Mouse (Mus musculus): ENCODE results near the gene Cphx3. TPM values are rescaled to one million over a fixed set of nuclear protein-coding genes. Genes with fewer than 3 reads are reported as not detected.

Gene Cphx3
- not detected in 2 replicates for polyA plus RNA-seq (2012; rRNA removed; ENCODE audit: low replicate concordance)

GRCm38 (mm10) chr14:26081997-26082396, at the start of gene Cphx3:
TSS of gene Cphx3 (plus strand) at chr14:26082297.

DNA sequence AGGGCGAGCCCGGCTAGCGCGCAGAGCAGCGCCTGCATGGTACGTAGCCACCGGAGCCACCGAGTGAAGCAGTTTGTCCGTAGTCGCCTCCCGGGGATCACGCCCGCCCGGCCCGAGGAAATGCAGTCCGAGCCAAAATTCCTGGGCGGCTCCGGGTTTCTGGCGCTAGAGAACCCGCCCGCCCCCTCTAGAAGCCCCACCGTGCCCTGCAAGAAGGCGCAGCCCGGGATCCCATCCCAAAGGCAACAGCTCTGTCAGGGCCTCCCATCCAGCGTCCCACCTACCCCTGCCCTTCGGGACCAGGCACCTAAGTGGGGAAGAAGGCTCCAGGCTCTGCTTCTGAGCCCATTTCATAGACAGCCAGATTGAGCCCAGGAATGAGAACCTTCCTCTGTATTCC, 39.5 kb upstream of the Cphx3 start, which contains the start of gene Gm9780:
Gm9780 (minus strand) TSS at position 101 of the 400 bp plus-strand sequence.

GRCm38 (mm10) chr14:26067325-26067633, 14.8 kb upstream of the Cphx3 start, which contains the start of gene Tmem254c:
TSS of gene Tmem254c (minus strand) at chr14:26067355.

DNA sequence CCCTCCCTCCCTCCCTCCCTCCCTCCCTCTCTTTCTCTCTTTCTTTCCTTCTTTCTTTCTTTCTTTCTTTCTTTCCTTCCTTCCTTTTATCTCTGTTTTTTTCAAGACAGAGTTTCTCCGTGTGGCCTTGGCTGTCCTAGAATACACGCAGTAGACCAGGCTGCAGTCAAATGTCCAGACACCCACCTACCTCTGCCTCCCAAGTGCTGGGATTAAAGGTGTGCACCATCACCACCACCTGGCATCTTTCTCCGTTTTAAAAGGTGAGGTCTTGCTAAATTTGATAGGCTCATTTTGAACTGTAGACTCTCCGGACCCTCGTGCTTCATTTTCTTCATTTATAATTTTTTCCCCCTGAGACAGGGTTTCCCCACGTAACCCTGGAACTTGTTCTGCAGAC, 881 bp upstream of the Cphx3 start, which contains the start of gene Cphx2:
Cphx2 (plus strand) TSS at position 301 of the 400 bp plus-strand sequence.

DNA sequence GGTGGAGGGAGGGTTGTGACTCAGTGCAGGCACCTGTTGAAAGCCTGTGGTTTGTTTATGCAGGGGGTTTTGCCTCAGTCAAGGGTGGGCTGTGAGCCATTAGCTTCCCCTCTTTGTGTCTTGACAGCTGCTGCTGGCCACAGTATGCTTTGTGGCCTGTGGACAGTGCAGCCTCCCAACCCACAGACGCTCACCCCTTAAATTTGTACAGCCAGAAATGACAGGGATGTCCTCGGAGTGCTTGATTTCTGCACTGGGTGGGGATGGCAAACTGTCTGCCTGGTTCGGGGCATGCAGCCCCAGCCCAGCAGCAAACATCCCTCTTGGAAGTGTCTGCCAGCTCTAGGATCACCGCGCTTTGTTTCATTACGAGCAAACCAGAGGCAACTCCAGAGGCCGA, 36.1 kb downstream of the Cphx3 start, which contains the start of gene Duxbl2:
Duxbl2 (plus strand) TSS at position 200 of the 400 bp plus-strand sequence.

DNA sequence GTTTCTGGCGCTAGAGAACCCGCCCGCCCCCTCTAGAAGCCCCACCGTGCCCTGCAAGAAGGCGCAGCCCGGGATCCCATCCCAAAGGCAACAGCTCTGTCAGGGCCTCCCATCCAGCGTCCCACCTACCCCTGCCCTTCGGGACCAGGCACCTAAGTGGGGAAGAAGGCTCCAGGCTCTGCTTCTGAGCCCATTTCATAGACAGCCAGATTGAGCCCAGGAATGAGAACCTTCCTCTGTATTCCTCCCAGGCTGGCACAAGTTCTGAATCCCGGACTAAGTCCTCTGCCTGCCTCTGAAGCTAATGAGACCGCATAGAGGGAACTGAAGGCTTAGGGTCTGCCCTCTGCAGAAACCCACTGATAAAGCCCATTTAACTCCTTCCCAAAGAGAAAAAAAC, 100.3 kb downstream of the Cphx3 start, which contains the start of gene Plac9b:
Plac9b (minus strand) TSS at position 101 of the 400 bp plus-strand sequence.

DNA sequence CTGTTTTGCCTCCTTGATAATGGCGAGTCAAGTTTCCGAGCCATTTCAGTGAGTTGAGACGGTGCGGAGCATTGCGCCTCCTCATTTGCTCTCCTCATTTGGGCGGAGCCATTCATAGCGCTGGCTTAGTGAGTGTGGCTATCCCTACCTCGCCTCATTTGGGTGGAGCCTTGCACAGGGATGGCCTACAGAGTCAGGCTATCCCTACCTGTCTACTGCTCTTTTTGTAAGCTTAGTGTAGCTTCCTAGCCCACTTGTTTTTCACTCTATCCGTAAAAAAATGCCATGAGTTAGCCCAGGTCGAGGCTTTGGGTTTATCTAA, 124.8 kb downstream of the Cphx3 start, which contains the start of gene Tmem254b:
Tmem254b (minus strand) TSS at position 116 of the 322 bp plus-strand sequence.

DNA sequence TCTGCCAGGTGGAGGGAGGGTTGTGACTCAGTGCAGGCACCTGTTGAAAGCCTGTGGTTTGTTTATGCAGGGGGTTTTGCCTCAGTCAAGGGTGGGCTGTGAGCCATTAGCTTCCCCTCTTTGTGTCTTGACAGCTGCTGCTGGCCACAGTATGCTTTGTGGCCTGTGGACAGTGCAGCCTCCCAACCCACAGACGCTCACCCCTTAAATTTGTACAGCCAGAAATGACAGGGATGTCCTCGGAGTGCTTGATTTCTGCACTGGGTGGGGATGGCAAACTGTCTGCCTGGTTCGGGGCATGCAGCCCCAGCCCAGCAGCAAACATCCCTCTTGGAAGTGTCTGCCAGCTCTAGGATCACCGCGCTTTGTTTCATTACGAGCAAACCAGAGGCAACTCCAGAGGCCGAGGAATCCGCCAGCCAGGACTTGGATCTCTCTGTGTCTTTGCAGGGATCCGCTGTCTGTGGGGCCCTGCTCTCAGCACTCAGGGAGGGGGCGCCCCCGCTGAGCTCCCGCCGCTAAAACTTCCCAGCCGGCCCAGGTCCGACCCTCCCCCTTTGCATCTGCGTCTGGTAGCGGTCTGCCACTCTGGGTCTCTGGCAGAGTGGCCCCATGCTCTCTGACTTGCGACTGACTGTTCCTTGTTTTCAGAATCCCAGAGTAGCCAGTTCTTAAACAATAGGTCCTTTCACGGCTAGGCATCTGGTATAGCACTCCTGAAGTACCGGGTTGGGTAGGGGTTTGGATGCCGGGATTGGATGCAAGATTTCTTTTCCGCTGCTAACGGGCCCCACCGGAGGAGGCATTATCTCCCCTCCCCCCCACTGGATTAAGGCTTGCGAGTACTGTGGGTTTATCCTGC, 175.9 kb downstream of the Cphx3 start, which contains the start of gene Duxbl3:
Duxbl3 (plus strand) TSS at position 207 of the 862 bp plus-strand sequence.

Other genes with a start within 250 kb of the Cphx3 start
- gene Anxa11, start 240.1 kb upstream of the Cphx3 start, polyA plus RNA-seq (2012; rRNA removed; ENCODE audit: low replicate concordance) = 155 and 185 TPM in 2 replicates
- not detected in 2 replicates for gene Plac9a, start 179.2 kb upstream of the Cphx3 start, polyA plus RNA-seq (2012; rRNA removed; ENCODE audit: low replicate concordance)
- 9.5 and 17.0 TPM in 2 replicates for gene Tmem254a, start 154.6 kb upstream of the Cphx3 start, polyA plus RNA-seq (2012; rRNA removed; ENCODE audit: low replicate concordance)
- 0.07 TPM in 1 of 2 replicates, not detected in the other for gene Cphx1, start 144.0 kb upstream of the Cphx3 start, polyA plus RNA-seq (2012; rRNA removed; ENCODE audit: low replicate concordance)
- 0.13 and 0.39 TPM in 2 replicates for gene Duxbl1, start 103.7 kb upstream of the Cphx3 start, polyA plus RNA-seq (2012; rRNA removed; ENCODE audit: low replicate concordance)
- gene Gm9780, start 39.6 kb upstream of the Cphx3 start, polyA plus RNA-seq (2012; rRNA removed; ENCODE audit: low replicate concordance) = 53.7 and 61.9 TPM in 2 replicates
- 22.5 and 26.5 TPM in 2 replicates for gene Tmem254c, start 14.9 kb upstream of the Cphx3 start, polyA plus RNA-seq (2012; rRNA removed; ENCODE audit: low replicate concordance)
- not detected in 2 replicates for gene Cphx2, start 781 bp upstream of the Cphx3 start, polyA plus RNA-seq (2012; rRNA removed; ENCODE audit: low replicate concordance)
- not detected in 2 replicates for gene Duxbl2, start 36.1 kb downstream of the Cphx3 start, polyA plus RNA-seq (2012; rRNA removed; ENCODE audit: low replicate concordance)
- 6.2 and 10.2 TPM in 2 replicates for gene Plac9b, start 100.2 kb downstream of the Cphx3 start, polyA plus RNA-seq (2012; rRNA removed; ENCODE audit: low replicate concordance)
- gene Tmem254b, start 124.7 kb downstream of the Cphx3 start, polyA plus RNA-seq (2012; rRNA removed; ENCODE audit: low replicate concordance) = 15.7 and 17.5 TPM in 2 replicates
- gene Duxbl3, start 175.7 kb downstream of the Cphx3 start, polyA plus RNA-seq (2012; rRNA removed; ENCODE audit: low replicate concordance) = not detected in 2 replicates